Mouse (Mus musculus): ENCODE data around the gene Itgae. TPM values are rescaled to one million over a fixed set of nuclear protein-coding genes. Genes with fewer than 3 reads are reported as not detected.
A peak's percentile ranks its signal among the peaks of the same experiment; 100 is the strongest.

Gene Itgae
- total RNA-seq, 2 experiments from 2014 or later: 0.12 TPM; not detected in 1

GRCm38 (mm10) chr11:73092877-73093276 lies 2.5 kb downstream of the Itgae start:
- no peak for DNase-seq (ENCODE audit: low spot score)

DNA sequence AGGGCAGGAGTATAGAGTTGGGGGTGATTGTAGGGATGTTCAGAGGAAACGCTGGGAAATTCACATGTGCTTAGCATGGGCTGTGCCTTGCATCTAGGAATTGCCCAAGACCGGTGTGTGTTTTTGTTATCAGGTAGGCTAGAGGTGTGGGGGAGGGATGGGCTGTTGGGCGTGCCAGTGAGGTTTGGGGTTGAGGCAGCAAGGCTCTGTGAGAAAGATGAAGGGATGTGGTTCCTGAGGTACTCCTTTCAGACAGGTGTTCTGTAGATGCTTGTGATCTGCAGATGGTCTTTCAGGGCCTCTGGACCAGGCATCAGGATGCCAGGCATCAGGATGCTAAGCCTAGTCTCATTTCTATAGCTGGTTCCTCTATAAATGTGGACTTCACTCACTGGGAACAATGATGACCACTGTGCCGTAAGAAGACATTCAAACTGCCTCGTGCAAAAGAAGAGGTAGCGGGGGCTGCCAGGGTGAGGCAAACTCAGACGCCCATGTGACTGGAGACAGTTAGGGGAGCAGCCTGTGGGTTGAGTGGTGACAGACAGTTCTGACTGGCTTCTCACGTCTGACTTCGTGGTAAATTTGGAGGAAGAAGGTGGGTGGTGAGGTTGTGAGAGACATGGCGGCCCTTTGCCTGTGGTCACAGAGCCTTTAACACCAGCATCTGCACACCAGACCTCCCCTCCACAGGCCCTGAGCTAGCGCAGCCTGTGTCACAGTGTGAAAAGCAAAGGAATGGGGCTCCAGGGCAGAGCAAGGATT lies 4.0 kb downstream of the Itgae start:
- DNase-seq (ENCODE audit: low spot score): no peak

DNA sequence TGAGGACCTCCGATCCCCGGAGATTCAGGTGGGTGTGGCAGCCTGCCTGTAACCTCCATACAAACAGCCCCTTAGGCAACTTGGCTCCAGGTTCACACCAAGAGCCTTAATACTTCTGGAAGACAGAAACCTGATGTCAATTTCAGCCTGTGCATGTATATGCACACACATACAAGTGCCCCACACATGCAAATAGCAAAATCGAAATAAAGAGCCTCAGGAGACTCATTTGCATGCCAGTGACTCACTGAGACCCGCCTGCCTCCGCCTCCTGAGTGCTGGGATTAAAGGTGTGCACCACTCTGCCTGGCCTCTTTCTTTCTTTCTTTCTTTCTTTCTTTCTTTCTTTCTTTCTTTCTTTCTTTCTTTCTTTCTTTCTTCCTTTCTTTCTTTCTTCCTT lies 8.5 kb downstream of the Itgae start:
- no peak for DNase-seq (ENCODE audit: low spot score)

- DNase-seq (ENCODE audit: low spot score): no peak
These were observed 9.8 kb downstream of the Itgae start for GRCm38 (mm10) chr11:73099976-73100750.

- DNase-seq (ENCODE audit: low spot score): no peak
These were observed 10.9 kb downstream of the Itgae start for GRCm38 (mm10) chr11:73101308-73101707.

- no peak for DNase-seq (ENCODE audit: low spot score)
These were observed 14.9 kb downstream of the Itgae start for GRCm38 (mm10) chr11:73105246-73105645.

- DNase-seq (ENCODE audit: low spot score): peak; percentile 15
These were observed 17.0 kb downstream of the Itgae start for GRCm38 (mm10) chr11:73107358-73107757.

DNA sequence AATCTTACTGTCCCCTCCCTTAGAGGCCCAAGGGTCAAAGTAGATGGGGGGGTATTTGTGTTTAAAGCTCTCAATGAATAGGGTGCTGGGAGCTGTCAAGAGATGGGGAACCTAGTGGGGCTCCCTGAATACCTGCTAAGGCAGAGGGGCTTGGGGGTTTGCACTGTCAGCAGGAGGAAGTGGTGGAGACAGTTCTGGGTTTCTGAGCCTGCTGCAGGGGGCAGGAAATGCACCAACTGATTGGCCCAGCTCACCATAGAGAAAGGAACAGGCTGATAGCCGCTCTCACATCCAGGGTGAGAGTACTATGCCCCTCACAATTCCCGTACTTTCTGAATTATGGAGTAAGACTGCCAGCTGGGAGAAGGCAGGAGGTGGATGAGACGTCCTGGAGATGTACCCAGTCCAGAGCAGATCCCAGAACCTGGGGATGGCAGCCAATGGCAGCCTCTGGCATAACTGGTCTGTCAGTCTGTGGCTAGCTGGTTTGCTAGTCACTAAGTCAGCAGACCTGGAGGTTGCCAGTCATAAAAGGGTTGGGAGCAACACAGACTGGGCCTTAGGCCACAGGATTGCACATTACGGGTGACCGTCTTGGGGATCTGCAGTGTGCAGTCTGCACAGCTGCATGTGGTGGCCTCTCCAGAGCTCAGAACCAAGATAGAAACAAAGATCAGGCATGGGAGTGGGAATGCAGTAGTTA lies 18.0 kb downstream of the Itgae start:
- no peak for DNase-seq (ENCODE audit: low spot score)

DNA sequence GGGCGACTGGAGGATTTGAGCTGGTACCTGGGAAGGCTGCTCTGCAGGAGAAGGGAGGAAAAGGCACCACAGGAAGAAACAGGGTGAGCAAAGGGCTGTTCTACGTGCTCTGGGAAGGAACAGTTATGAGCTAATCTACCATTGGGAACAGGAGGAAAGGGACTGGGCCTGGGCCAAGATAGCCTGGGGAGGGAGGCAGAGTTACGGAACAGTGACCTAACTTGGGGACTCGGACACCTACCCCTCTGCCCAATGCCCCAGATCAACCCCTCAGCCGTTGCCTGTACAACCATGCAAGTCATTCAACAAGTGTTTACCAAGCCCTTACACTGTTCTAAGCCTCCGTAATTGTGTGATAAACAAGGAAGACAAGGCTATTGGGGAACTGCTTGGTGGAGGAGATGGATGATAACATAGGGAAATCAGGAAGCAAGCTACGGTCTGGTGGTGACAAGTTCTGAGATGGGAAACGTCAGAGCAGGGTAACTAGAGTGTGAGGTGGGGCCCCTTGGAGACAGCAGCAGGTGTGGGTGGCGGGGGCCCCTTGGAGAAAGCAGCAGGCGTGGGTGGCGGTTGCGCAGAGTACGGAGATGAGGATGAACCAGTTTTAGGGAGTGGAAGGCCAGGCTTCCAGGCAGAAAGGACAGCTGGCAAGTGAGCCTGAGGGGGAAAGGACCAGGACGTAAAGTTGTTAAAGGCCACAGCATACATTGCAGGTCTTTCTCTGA lies 18.7 kb downstream of the Itgae start:
- no peak for DNase-seq (ENCODE audit: low spot score)

DNA sequence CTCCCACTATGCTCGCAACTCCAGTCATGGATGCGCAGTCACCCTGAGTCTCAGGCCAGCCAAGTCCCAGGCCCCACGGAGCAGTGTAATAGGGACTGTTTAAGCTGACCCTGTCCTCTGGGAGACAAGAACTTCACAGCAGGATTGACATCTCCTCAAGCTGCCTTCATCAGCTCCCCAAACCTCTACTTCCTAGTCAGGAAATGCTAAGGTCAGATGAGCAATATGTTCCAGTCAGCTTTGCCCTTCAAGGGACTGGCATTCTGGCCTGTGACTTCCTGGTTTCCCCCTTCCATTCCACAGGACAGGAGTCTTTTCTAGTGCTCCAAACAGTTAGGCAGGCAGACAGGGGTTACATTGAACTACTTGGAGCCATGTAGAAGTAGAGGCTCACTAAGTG lies 19.6 kb downstream of the Itgae start:
- DNase-seq (ENCODE audit: low spot score): no peak

- no peak for DNase-seq (ENCODE audit: low spot score)
These were observed 21.0 kb downstream of the Itgae start for GRCm38 (mm10) chr11:73111414-73111813.

- no peak for DNase-seq (ENCODE audit: low spot score)
These were observed 36.1 kb downstream of the Itgae start for GRCm38 (mm10) chr11:73126495-73126894.

DNA sequence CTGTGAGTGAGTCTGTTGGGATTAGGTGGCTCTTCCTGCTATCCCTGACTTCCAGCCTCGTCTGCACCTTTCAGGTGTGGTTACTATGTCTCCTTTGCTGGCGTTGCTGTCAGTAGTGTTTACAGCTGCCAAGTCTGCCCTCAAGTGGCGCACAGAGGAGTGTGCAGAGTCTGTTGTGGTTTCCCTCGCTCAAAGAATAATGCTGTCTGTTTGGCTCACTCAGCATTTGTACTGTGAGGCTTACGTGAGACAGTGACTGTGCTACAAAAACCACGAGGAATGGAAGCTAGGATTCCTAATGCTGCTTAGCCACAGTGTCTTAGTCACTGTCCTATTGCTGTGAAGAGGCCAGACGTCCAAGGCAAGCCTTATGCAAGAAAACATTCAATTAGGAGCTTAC lies 40.6 kb downstream of the Itgae start:
- no peak for DNase-seq (ENCODE audit: low spot score)

DNA sequence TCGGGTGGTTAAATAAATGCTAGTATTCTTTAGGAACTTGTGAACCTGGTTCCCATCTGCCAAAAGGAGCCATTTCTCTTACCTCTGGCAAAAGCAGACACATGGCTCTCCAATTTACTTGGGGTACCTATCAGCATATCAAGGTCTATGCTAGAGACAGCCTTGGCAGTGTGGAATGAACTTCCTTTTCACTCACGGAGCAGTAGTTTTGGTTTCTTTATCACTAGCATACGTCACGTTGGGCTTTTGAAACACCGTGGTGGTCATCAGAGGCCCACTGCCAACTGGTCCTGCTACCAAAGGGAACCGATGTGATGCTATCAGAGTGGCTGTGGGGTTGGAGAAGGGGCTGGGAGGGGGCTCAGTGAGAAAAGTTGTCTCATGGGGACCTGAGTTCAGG lies 42.6 kb downstream of the Itgae start:
- no peak for DNase-seq (ENCODE audit: low spot score)

- DNase-seq (ENCODE audit: low spot score): no peak
These were observed 43.8 kb downstream of the Itgae start for GRCm38 (mm10) chr11:73134222-73134621.

DNA sequence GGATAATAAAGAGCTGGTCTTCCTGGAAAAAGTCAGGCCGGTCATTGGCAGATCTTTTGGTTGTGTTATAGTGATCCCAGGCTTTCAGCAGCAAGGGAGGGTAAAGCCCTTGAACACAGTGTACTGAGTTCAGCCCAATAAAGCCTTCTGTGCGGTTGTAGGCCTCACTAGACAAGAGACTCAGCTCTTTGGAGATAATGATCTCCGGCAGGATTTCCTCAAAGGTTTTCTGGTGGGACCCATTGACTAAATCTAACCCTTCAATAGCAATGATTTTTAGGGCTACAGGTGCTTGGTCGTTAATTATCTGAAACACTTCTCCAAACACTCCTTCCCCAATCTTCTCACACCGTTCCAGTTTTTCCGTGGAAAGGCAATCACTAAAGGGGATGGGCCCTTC lies 46.2 kb downstream of the Itgae start:
- DNase-seq (ENCODE audit: low spot score): no peak

GRCm38 (mm10) chr11:73137116-73137515 lies 46.7 kb downstream of the Itgae start:
- no peak for DNase-seq (ENCODE audit: low spot score)

GRCm38 (mm10) chr11:73137591-73138501 lies 47.5 kb downstream of the Itgae start, which contains the start of gene Haspin:
Haspin (minus strand) TSS chr11:73138294.
- DNase-seq (ENCODE audit: low spot score): peak; percentile 91

DNA sequence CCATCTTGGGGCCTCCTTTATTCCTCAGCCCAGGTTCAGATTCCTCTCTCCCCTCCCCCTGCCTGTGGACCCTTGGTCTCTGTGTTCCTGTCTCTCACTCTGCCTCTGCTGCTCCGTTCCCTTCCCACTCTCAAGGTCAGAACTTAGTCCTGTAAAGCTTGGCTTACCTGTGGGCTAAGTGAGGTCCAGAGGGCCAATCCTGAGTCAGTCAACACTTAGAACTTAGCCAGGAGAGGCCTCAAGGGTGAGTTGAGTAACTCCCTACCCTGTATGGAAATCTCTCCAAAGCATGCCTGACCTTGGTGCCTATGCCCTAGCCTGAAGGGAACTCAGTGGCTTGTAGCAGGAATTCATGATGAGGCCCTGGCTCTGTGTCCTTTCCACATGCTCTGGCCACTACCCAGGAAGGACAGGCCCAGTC lies 53.9 kb downstream of the Itgae start:
- peak; percentile 24 for DNase-seq (ENCODE audit: low spot score)
